Mouse (Mus musculus): ENCODE measurements around the gene Foxp2.

Foxp2 gene

DNA sequence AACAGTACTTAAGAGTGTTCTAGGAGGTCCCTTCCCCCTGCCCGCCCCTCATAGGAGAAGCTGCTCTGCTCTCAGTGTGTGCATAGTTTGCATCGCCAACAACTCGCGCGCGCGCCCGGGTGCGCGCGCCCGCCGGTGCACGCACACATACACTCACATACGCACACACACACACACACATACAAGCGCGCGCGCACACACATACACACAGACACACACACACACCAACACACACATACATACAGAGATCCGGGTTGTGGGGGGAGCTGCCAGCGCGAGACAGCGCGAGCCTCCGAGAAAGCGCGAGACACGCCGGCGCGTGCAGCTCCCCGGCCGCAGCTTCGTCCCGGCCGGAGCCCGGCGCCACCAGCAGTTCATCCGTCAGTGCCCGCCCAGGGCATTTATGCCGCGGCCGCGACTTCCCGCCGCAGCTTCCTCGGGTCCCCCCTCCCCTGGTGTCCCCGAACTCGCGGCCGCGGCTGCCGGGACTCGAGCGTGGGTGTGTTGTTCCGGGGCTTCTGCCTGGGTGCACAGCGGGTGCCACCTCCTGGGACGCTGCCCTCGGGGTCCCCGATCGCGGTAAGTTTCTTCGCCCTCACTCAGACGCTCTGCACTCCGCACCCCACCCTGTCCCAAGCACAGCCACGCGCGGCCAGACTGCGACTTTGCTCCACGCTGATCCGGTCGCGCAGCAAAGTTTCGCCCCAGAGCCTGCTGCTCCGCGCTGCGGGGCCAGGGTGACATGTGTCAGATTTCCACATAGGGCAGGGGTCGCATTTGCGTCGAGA lies at the start of gene Foxp2:
TSS of gene Foxp2 (plus strand) at position 167 of the 788 bp plus-strand sequence.
- DNase-seq (ENCODE audit: low spot score) = no peak

DNA sequence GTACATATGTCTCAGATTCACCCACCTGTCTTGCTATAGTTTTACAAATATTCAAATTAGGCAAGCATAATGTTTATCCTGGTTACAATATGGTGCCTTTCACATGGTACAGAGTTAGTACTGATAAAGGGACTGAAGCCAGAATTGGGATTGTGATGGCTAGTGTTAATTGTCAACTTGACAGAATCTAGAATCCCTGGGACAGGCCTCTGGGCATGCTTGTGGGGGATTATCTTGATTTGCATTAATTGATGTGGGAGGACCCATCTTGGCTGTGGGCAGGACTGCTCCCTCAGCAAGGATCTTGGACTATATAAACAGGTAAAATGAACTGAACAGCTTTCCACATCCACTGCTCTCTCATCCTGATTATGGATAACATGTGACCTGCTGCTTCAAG lies 15.9 kb upstream of the Foxp2 start:
- no peak for DNase-seq (ENCODE audit: low spot score)

DNA sequence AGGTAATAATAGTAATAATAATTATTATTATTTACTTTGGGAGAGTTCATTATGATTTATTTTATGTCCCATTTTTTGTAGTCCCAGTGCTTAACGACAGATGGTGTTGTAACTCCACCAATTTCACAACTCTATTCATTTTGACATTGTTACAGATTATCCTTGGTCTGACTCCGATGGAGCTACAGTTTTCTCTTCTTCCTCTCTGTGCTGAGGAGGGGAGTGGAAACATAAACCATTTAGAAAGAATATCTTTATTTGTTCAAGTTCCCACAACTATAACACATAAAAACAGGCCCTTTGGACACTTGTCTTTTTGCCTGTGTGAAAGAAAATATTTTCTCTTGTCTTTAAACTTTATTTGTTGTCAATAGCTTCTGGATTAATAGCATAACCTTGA lies 4.1 kb upstream of the Foxp2 start:
- DNase-seq (ENCODE audit: low spot score) = no peak

DNA sequence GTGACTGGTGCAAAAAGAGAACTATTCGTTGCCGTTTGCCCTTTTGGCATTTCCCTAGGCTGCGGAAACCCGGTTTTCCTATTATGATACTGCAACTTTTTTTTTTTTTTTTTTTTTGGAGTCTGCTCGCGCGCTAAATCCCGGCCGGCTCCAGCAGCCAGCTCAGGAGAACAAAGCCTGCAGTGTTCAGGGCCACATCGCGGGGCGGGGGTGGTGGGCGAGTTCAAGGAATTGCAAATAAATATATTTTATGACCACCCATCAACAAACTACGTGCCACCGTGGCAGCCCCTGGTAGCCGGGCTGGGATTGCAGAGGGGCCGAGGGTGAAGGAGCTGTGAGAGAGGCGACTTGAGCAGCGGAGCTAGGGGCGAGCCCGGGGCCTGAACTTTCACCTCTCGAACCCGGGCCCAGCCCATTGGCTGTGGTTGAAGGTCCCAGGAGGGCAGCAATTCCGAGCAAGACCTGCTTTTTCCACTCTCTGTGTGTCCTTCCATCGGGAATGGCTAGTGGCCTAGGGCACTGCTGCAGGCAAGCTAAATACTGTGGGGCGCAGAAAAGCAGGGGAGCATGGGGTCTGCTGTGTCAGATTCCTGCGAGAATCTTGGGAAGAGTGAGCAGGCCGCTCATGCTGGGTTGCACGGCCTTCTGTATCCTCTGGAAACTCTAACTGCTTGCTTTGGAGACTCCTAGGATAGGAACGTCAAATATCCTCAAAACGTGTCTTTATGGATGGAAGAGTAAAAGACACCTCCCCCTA lies 2.9 kb upstream of the Foxp2 start:
- no peak for DNase-seq (ENCODE audit: low spot score)

DNA sequence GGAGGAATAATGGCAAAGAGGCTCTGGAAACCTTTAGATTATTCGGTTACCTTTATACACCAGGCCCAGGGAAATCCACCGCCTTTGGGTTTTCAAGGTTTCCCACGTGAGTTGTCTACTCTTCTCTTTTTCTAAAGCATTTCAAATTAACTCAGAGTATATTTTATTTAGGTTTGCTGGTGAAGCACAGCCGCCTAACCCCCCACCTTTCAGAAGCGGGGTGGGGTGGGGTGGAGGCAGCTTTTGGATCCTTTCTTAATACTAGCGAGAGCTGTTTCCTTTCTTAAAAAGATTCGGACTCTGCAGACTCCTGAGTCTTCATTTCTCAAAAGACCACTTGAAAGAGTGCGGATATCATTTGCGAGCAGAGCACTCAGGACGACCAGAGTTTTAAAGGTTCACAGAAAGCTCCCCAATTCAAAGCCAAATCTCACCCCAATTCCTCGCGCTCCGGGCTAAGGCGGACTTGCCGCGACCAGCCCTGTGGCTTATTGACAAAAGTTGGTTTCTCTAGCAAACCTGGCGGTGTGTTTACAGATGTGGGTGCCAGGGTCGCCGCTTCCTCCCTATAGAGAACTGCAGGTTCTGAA lies 2.0 kb upstream of the Foxp2 start:
- DNase-seq (ENCODE audit: low spot score) = no peak

DNA sequence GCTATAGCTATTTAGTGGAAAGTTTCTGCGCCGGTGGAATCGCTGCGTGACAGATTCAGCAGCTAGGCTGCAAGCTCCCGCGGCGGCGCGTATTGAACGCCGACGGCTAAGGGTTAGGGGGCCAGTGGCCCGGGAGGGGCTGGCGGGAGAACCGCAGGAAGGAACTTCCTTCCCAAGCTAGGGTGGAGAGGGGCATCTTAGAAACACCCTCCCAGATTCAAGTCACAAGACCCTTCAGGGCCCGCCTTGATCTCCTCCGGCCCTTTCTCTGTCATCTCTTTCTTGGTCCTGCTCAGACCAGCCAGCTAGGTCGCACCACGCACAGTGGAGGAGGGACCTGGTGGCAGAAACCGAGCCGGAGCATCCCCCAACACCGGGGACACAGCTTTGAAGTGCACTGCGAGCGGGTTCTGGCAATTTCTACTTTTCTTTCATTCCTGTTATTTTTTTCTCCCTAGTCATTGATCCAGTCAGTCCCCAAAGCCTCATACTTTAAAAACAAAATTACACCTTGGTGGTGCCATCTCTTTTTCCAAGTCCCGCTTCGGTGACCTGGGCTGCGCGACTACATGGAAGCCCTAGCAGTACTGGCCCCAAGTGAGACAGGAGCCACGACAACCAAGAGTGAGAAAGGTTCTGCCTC lies 1.1 kb upstream of the Foxp2 start:
- no peak for DNase-seq (ENCODE audit: low spot score)

DNA sequence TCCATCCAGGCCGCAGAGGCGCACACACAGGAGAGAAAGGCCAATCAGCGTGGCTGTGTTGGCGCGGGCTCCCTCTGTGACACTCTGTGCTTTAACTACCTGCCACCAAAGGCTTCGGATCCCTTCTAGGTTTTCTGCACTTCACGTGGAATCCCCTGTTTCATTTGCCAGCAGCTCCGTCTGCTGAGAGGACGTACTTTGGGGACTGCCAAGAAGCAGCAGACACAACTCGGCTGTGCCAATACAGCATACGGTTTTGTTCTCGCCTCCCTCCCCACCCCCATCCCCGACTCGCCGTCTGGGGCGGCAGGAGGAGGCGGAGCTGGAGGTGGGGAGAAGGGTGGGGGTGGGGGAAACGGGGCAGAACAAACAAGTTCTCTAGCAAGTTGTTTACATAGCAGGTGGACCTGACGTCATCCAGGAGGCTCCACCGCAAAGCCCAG lies 549 bp upstream of the Foxp2 start:
- DNase-seq (ENCODE audit: low spot score) = no peak

DNA sequence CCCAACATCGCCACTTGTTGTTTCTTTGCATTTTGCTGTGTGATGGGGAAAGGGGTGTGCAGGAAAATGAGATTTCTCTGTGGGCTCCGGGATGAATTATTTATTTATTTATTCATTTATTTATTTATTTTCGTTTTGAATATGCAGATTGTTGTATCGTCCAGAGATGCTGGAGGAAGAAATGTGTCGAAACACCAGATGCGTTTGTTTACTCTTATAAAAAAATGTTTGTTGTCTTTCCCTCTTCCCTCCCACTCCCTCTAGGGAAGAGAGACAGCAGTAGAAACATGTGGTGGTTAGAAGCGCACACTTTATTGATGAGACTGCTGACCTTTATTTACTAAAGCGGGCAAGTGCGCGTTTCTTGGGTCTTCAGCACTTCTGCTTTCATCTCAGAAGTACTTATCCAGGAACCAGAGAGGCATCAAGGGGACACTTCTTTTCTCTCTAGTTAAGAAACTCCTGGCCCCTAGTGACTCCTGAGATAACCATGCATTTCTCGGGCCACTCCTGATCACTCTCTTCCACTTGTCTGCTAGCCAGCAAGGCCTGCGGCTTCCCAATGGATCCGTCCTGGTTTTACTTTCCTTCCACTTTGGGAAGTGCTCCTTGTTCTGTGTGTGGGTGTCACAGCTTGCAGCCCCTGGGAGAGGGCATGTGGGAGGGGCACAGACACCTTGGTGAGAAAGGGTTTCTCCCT lies 972 bp downstream of the Foxp2 start:
- no peak for DNase-seq (ENCODE audit: low spot score)

DNA sequence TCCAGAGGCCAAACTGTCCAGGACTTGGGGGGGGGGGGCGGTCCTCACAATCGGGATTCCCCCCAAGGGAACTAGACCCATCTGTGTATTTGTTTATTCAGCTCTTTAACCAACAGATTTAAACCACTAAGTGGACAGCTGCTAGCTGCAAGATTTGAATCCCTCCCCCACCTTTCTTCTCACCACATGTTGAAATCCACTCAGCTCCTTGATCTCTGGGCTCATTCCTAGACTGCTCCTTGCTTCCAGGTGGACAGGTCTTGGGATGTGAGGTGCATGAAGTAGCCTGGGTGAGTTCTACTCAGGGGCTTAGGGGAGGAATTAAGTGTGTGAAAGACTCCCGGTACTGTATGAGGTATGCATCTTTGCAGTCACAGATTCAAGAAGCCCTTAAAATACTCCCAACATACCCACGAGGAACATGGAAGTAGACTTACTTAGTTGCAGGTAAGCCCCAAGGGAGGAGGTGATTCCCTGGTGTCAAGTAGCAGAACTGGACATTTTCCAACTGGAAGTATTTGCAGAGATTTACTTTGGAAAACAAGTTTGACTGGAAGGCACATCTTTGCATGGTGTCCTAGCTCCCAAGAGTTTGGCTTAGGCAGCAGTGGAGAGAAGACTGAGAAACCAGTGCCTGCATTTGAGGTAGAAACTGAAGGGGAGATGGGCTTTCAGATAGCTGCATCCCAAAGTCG lies 2.3 kb downstream of the Foxp2 start:
- no peak for DNase-seq (ENCODE audit: low spot score)

DNA sequence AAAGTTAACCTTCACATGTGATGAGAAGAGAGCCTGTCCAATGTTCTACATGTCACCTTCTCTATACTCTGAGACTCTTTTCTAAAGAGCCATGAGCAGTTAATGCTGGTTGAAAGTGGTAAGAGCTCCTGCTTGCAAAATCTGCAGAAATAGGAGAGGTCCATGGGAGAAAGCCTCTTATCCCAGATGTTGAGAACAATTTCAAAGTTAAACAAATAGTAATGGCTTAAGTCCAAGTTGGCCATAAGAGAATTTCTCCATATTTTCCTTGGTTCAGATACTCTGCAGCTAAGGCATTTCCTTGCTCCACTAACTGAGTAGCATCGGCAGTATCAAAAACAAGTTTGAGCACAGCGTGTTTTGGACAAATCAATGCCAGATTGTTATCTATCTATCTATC lies 13.9 kb downstream of the Foxp2 start:
- no peak for DNase-seq (ENCODE audit: low spot score)

DNA sequence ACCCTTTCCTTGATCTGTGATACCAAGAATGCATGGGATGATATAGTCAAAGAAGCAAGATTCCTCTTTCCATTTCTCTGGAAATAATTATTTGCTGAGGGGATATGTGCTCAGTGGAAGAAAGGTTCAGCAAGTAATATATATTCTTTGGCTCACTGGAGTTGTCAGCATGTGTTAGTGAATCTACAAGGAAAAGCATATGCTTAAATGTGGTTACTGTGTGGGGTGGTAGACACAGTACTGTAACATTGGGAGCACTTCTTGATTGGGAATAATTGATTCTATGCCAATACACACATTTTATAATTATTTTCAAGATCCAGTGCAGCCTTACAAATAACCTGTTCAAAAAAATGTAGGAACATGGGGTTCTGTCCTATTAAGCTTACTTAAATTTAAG lies 21.6 kb downstream of the Foxp2 start:
- no peak for DNase-seq (ENCODE audit: low spot score)

DNA sequence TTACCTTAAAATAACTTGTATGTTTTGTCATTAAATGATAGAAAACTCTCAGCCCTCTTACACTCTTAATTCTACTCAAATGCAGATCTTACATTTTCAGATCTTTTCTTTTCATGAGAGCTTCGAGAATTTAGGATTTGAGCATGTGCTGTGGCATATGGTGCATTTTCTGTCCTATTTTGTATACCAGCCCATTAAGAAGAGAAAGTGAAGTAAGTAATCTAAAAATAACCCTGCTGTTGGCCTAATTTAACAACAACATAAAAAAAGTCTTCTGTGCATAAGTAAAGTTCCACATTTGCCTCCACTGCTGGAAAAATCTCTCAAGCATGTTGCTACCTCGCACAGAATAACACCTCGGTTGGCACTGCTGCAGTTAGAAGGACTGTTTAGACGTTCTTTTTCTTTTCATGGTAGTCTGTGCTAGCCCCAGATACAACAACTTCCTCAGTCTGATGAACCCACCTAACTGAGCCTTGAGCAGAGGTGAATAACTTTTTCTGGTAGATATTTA lies 23.9 kb downstream of the Foxp2 start:
- DNase-seq (ENCODE audit: low spot score) = no peak

DNA sequence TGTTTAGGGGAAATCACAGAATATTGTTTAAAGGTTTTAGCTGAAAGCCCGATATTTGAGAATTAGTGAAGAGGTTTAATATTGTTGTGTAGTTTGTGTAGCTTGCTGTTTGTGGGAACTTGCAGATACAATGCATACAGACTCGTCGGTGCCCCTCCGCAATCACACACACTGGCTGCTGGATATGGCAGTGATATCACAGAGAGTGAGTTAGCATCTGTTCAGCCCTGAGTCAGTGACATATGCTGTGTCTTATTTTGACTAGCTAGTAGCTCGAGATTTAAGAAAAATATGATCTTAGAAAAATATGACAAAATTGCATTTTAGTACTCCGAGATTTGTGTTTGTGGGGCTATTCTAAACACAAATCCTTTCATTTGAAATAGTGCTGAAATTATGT lies 49.9 kb downstream of the Foxp2 start:
- DNase-seq (ENCODE audit: low spot score) = no peak

DNA sequence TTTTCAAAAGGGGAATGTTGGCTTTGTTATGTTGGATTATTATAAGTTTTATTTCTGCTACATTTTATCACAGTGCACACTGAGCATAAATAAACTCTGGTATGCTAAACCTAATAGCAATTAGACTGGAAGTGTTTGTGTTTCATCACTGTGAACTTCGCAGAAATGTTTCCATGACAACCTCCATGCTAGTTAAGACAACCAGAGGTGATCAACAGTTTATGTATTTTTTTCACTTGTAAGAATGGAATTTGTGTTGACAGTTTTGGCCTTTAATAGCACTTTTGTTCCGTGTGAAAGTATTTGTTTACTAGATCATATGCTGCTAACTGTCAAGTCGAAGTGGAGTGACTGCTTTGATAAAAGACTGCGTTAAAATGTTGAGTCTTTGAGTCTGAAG lies 51.6 kb downstream of the Foxp2 start:
- DNase-seq (ENCODE audit: low spot score) = no peak

DNA sequence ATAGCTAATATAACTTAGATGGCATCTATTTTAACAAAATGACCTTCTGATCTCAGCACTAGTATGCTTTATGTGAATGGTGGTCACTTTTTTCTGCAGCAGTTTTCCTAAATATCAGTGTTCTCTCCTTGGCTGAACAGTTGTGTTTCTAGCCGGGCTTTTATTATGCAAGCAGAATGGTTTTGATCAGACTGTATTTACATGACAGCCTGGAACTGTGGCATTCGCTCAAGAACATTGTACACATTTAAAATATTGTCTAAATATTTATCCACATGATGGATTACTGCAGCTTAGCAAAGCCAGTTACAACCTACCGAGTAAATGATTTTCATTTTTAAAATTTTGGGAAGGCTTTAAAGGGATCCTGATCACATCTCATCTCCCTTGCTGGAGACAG lies 75.9 kb downstream of the Foxp2 start:
- DNase-seq (ENCODE audit: low spot score) = no peak

DNA sequence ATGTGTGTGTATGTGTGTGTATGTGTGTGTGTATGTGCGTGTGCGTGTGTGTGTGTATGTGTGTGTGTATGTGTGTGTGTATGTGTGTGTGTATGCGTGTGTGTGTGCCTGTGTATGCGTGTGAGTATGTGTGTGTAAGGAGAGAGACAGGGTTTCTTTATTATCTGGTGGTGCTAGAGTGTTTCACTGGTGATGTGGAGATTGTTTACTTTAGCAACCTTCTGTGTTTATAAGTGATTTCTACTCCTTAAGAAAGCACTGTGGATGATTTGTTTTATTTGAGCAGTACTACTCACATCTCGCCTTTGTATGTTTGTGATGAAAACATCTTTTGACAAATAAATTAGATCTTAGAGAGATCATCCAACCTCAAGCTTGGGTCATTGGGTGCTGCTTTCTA lies 77.1 kb downstream of the Foxp2 start:
- DNase-seq (ENCODE audit: low spot score) = no peak

DNA sequence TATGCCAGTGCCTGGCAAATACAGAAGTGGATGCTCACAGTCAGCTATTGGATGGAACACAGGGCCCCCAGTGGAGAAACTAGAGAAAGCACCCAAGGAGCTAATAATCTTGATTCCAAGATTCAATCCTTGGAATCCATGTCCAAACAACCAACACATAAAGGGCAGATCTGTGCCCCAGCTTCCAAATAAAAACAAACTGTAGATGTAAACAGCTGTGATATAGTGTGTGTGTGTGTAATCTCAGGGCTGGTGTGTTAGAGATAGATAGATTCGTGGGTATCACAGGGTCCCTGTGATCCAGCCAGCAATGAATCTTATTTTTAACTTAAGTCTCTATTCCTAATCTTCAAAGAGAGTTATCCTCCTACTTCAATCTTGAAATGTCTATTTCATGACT lies 107.0 kb downstream of the Foxp2 start:
- no peak for DNase-seq (ENCODE audit: low spot score)

DNA sequence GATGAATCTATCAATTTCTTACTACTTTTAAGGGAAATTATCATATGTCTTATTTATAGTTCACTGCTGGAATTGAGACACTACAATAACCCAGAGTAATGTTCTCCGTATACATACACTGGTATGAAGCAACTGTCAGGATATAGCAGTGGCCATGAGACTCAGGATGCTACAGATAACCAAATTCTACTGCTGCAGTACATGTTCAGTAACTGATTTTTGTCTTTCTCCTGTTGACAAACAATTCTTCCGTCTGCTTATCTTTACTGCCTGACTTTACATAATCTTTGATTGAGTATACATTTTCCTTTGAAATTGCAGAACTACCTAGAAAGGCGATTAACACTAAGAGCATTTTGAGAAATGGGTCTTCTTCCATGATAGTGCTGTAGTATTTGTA lies 127.3 kb downstream of the Foxp2 start:
- DNase-seq (ENCODE audit: low spot score) = no peak

DNA sequence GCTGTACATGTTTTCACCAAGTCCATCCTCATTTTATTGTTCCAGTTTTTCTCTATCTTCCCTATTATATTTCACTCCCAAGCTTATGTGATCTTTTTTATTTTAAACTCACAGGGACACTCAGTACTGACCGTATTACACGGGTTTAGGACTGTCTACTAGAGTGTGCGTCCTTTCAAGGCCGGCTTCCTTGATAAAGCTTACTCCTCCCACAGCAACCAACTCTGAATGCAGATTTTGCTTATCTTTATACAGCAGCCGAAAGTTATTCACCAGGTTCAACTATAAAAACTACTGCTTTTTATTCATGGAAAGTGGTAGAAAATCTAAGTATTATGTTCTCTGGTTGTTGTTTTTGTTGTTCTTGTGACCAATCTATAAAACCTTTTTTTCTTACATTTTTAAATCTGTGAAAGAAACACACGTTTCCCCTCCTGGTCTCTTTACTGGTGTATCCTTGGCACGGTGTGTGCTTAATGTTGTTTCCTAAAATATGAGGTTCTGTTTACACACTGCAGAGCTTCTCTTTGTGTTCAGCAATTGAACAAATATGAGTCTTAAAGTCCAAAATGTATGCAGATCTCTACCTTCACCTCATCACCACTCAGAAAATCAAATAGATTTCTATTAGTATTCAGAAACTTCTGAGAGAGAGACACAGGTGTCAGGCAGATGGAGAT lies 128.4 kb downstream of the Foxp2 start:
- DNase-seq (ENCODE audit: low spot score) = no peak

DNA sequence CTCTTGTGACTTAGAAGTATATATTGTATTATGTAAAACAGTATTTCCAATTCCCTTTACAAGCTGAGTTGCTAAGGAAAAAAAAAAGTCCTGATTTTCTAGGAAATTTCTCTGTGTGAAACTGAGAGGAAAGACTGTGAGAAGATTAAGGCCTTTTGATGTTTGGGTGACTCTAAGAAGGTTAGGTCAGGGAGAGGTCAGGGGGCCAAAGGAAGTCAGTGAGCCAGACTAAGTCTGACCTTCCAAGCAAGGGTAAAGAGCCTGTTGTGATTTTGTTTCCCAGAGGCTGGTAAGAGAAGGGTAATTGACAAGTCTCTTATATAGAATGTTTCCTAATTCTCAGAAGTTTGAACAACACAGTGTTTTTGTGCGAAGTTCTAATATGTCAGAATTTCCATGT lies 162.1 kb downstream of the Foxp2 start:
- DNase-seq (ENCODE audit: low spot score) = no peak

DNA sequence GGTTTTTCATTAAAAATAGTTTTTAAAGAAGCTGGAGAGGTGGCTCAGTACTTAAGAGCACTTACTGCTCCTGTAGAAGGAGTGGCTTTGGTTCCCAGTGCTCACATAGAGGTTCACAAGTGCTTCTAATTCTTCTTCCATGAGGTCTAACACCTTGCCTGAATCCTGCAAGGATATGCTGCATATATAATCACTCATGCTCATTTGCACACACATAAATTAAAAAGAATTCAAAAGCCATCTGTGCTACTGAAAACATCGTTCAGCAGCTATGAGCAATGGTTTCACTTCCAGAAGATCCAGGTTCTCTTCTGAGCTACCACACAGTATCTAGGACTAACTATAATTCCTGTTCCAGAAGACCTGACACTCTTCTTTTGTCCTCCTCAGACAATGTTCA lies 200.4 kb downstream of the Foxp2 start:
- DNase-seq (ENCODE audit: low spot score) = no peak
